ENCODE assay signal across 50 mouse cellular contexts in the genomic region with DNA sequence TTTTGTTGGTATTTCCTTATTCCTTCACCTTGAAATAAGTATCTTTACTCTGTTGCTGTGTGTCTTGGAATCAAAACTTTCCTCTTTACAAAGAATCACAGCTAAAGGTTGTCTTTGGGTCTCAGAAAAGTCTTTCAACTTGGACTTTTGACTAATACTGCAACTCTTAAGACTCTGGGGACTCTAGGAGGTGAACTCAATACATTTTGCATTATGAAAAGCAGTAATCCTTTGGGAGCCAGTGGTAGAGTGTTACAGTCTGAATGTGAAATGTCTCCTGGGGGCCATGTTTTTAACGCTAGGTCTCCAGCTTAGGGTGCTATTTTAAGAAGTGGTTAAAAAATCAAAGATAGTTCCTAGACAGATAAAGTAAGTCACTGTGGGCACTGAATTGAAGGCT. TPM values are rescaled to one million over a fixed set of nuclear protein-coding genes. Genes with fewer than 3 reads are reported as not detected.
"Had no signal": no experiment of that assay in that cellular context is flagged by ENCODE, and none has a peak within 500 bp of the region (broad histone marks: within the 10 kb centered on the region; RNA-seq: fewer than 3 reads in every experiment).

No protein-coding gene starts in this region.

- H3K4me2 ChIP-seq: heart, embryonic 11.5 days; heart, embryonic 12.5 days; heart, embryonic 13.5 days; heart, embryonic 15.5 days; hindbrain, embryonic 12.5 days; hindbrain, embryonic 13.5 days; hindbrain, embryonic 14.5 days; hindbrain, embryonic 15.5 days; intestine, embryonic 15.5 days; kidney, embryonic 15.5 days had no signal

- ATAC-seq: hindbrain, embryonic 16.5 days; hindbrain, postnatal 0 days; inflammation-experienced regulatory T-cells, adult 6 months; intestine, embryonic 15.5 days; intestine, embryonic 16.5 days; intestine, postnatal 0 days had no signal

- H3K4me1 ChIP-seq: hindbrain, embryonic 12.5 days had no signal

- H3K4me3 ChIP-seq: heart, embryonic 12.5 days; heart, embryonic 13.5 days; heart, embryonic 15.5 days; hindbrain, embryonic 10.5 days; hindbrain, embryonic 12.5 days; hindbrain, embryonic 13.5 days; hindbrain, embryonic 15.5 days; intestine, embryonic 15.5 days; kidney, embryonic 15.5 days; layer of hippocampus, adult 2 months; left cerebral cortex, adult 2 months had no signal

- H3K9ac ChIP-seq: heart, embryonic 12.5 days; heart, embryonic 13.5 days; heart, embryonic 15.5 days; hindbrain, embryonic 12.5 days; hindbrain, embryonic 13.5 days; hindbrain, embryonic 14.5 days; hindbrain, embryonic 15.5 days; intestine, embryonic 15.5 days; kidney, embryonic 15.5 days had no signal

- H3K36me3 ChIP-seq: heart, embryonic 12.5 days; heart, embryonic 13.5 days; heart, embryonic 15.5 days; hindbrain, embryonic 10.5 days; hindbrain, embryonic 12.5 days; hindbrain, embryonic 13.5 days; hindbrain, embryonic 15.5 days; intestine, embryonic 15.5 days; kidney, embryonic 15.5 days had no signal

- H3K27ac ChIP-seq: heart, embryonic 13.5 days; heart, embryonic 15.5 days; hindbrain, embryonic 10.5 days; hindbrain, embryonic 12.5 days; hindbrain, embryonic 13.5 days; hindbrain, embryonic 14.5 days; hindbrain, embryonic 15.5 days; hindbrain, postnatal 0 days; intestine, embryonic 15.5 days; kidney, embryonic 15.5 days; kidney, postnatal 0 days; layer of hippocampus, adult 2 months; left cerebral cortex, adult 2 months had no signal

- H3K9me3 ChIP-seq: heart, embryonic 12.5 days; heart, embryonic 13.5 days; heart, embryonic 15.5 days; hindbrain, embryonic 10.5 days; hindbrain, embryonic 12.5 days; hindbrain, embryonic 13.5 days; hindbrain, embryonic 15.5 days; intestine, embryonic 15.5 days; kidney, embryonic 15.5 days had no signal

- DNase-seq: heart, postnatal 10 days; heart, postnatal 14 days; heart, postnatal 36 days; heart, postnatal 4 days; kidney, adult 11 months; kidney, adult 18-20 months; kidney, adult 2 months; kidney, adult 8-10 months; kidney, adult 9 months; kidney, postnatal 10 days; kidney, postnatal 14 days; kidney, postnatal 25 days; kidney, postnatal 36 days; kidney, postnatal 4 days; layer of hippocampus, adult 9-11 months; layer of hippocampus, postnatal 36 days had no signal

RNA-seq across cellular contexts. Expression of gene Kcns3, which starts 4.3 kb away (rescaled TPM):
- total RNA-seq: hematopoietic stem cell, adult 5-6 weeks had no signal
- polyA plus RNA-seq: inflammation-experienced regulatory T-cells, adult 6 months had no signal

RNA-seq across cellular contexts. Expression of gene Msgn1, which starts 53.6 kb away (rescaled TPM):
- total RNA-seq: heart, postnatal 10 days; heart, postnatal 14 days; heart, postnatal 25 days; heart, postnatal 36 days; heart, postnatal 4 days; hematopoietic stem cell, adult 5-6 weeks; hindbrain, postnatal 0 days; layer of hippocampus, adult 18-20 months; layer of hippocampus, adult 2 months; layer of hippocampus, adult 8-10 months; layer of hippocampus, postnatal 10 days; layer of hippocampus, postnatal 14 days; layer of hippocampus, postnatal 25 days; layer of hippocampus, postnatal 36 days; left cerebral cortex, adult 18-20 months; left cerebral cortex, adult 2 months; left cerebral cortex, adult 8-10 months had no signal
- polyA plus RNA-seq: heart, embryonic 11.5 days; heart, embryonic 12.5 days; heart, embryonic 13.5 days; heart, embryonic 15.5 days; heart, postnatal 0 days; hindbrain, embryonic 10.5 days; hindbrain, embryonic 11.5 days; hindbrain, embryonic 12.5 days; hindbrain, embryonic 13.5 days; hindbrain, embryonic 14.5 days; hindbrain, embryonic 15.5 days; hindbrain, embryonic 16.5 days; hindbrain, postnatal 0 days; inflammation-experienced regulatory T-cells, adult 6 months; intestine, embryonic 14.5 days; intestine, embryonic 15.5 days; intestine, embryonic 16.5 days; intestine, postnatal 0 days; kidney, adult 2 months; kidney, embryonic 14.5 days; kidney, embryonic 15.5 days; kidney, embryonic 16.5 days; kidney, postnatal 0 days; large intestine, adult 2 months had no signal
